Mouse (Mus musculus) heart, embryonic 16.5 days (tissue): ENCODE measurements at regions not wholly inside any gene's neighbourhood (a gene's known extent, or its start where the extent isn't known, plus 50 kb on each side); places are given as distances from the start of the nearest gene placed in this dataset.

Experiments used
- ATAC-seq: fragments of 200-750 bp; cut with Nextera tagmentation; replicated peaks from 2 replicates; pipeline ENCODE4 v1.8.0; 2017; ENCODE audit warnings: moderate number of reproducible peaks; ENCODE audit not compliant: insufficient read depth, low FRiP score; ENCODE audit errors: extremely low read depth
- H3K27ac ChIP-seq: fragments of 300-500 bp; sonication (generic); 2 replicates; pipeline ENCODE4 v1.5.1; 2014; ENCODE audit warnings: mild to moderate bottlenecking, low read length, control low read depth, moderate library complexity
- H3K27me3 ChIP-seq: fragments of 300-500 bp; sonication (generic); 2 replicates; pipeline ENCODE4 v1.6.1; 2014; ENCODE audit warnings: low read length, mixed read lengths; ENCODE audit not compliant: control insufficient read depth, insufficient read depth
- H3K36me3 ChIP-seq: fragments of 300-500 bp; sonication (generic); 2 replicates; pipeline ENCODE4 v1.6.1; 2014; ENCODE audit not compliant: control insufficient read depth, insufficient read depth
- H3K4me1 ChIP-seq: fragments of 300-500 bp; sonication (generic); 2 replicates; pipeline ENCODE4 v1.6.1; 2014; ENCODE audit warnings: low read length, mixed read lengths; ENCODE audit not compliant: control insufficient read depth, insufficient read depth
- H3K4me2 ChIP-seq: fragments of 300-500 bp; sonication (generic); 2 replicates; pipeline ENCODE4 v1.6.1; 2014; ENCODE audit warnings: low read depth, mild to moderate bottlenecking, control low read depth, low read length
- H3K4me3 ChIP-seq: fragments of 300-500 bp; sonication (generic); 2 replicates; pipeline ENCODE4 v1.5.1; 2014; ENCODE audit warnings: mild to moderate bottlenecking, control low read depth, low read length
- H3K9ac ChIP-seq: fragments of 300-500 bp; sonication (generic); 2 replicates; pipeline ENCODE4 v1.6.1; 2014; ENCODE audit warnings: low read length, control low read depth
- H3K9me3 ChIP-seq: fragments of 300-500 bp; sonication (generic); replicated peaks from 2 replicates; pipeline ENCODE4 v1.6.1; 2016; ENCODE audit warnings: low read length; ENCODE audit not compliant: control insufficient read depth
- WGBS: fragments of 180-500 bp; shearing (Covaris S2); extraction: QIAGEN DNeasy Blood & Tissue Kit; methylation state at CpG from one replicate; pipeline ENCODE4 v1.1.7; 2014; 5-methylcytosine and 5-hydroxymethylcytosine counted together

DNA sequence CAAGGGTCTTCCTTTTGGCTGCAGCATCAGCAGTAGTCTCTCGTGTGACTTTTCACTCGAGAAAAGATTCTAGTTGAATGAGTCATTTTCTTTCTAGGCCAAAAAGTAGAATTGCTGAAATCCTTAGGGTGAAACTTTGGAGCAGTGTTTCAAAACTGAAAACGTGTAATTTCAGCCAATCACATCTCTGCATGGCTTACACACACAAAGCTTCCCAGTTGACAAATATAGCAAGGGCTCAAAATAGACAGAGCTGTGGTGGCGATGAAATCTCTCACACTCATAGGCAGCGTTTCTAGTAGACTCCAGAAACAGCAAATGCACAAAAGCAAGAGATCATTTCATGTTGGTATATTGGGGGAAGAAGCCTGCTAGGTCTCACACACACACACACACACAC, 283.1 kb upstream of the Rsrc1 start:
- peak overlapping the region; percentile 5; the same call in 1 of the 2 replicates for H3K4me2 ChIP-seq
- WGBS, result 44% methylated on average over 5 of the region's 5 CpGs

DNA sequence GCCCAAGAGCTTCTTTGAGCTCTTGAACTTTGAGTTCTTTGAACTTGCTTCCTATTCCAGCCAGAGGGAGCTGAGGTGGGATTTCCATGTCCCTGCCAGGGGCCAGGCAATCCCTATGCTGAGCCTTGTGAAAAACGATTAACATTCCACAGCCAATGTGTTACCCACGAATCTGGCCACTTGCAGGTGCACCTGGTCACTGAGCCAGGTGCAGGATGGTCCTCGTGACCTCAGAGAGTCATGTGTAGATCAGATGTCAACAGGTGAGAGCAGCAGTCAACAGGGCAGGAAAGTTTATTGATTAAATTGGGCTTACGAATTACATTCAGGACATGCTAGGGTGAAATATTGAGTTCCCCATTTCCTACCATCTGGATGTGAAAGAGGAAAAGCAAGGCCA, 275.4 kb upstream of the Rsrc1 start:
- H3K9me3 ChIP-seq, result no peaks in the 10 kb centered on the region
- H3K4me3 ChIP-seq, result no peak overlapping the region
- ATAC-seq, result no peak
- WGBS, result 79% methylated on average over 4 of the region's 4 CpGs
- H3K36me3 ChIP-seq, result no peaks in the 10 kb centered on the region
- H3K4me2 ChIP-seq, result no peak overlapping the region
- H3K27me3 ChIP-seq, result no peaks in the 10 kb centered on the region
- no peaks in the 10 kb centered on the region for H3K4me1 ChIP-seq
- H3K9ac ChIP-seq, result no peak overlapping the region
- no peak overlapping the region for H3K27ac ChIP-seq

More for the DNA sequence above, 283.1 kb upstream of the Rsrc1 start:
- peaks cover 10% of the 10 kb centered on the region for H3K4me1 ChIP-seq
- no peak overlapping the region for H3K4me3 ChIP-seq
- H3K27ac ChIP-seq, result peak overlapping the region; percentile 45; the same call in 1 of the 2 replicates
- H3K9me3 ChIP-seq, result no peaks in the 10 kb centered on the region
- no peaks in the 10 kb centered on the region for H3K27me3 ChIP-seq
- 0 out of 2 replicates have a peak, but pooled peaks have one; percentile 55 for ATAC-seq
- no peak overlapping the region for H3K9ac ChIP-seq
- no peaks in the 10 kb centered on the region for H3K36me3 ChIP-seq

DNA sequence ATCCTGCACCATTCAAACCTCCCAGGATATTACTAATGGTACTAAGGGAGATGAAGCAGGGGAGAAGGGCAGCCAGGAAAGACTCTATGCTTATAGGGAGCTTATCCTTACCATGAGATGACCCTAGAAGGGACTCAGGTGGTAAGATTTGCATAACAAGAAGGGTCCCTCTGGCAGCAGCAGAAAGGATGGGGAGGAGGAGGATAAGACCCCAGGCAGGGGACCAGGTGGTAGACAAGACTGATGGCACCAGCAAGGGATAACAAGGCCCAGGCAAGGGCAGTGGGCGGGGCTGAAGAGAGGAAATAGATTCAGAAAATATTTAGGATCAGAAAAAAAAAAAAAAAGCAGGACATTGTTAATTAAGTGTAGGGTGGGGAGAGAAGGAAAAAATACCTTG, 245.7 kb upstream of the Rsrc1 start:
- 82% methylated on average over 1 of the region's 1 CpGs for WGBS
- ATAC-seq, result no peak
- Histone ChIP-seq H3K27me3 (no peaks in the 10 kb centered on the region), H3K4me2 (no peak overlapping the region), H3K4me1 (peaks cover 6% of the 10 kb centered on the region; the same call in 1 of the 2 replicates), H3K9ac (no peak overlapping the region), H3K27ac (no peak overlapping the region), H3K36me3 (no peaks in the 10 kb centered on the region), H3K4me3 (no peak overlapping the region), H3K9me3 (no peaks in the 10 kb centered on the region)

DNA sequence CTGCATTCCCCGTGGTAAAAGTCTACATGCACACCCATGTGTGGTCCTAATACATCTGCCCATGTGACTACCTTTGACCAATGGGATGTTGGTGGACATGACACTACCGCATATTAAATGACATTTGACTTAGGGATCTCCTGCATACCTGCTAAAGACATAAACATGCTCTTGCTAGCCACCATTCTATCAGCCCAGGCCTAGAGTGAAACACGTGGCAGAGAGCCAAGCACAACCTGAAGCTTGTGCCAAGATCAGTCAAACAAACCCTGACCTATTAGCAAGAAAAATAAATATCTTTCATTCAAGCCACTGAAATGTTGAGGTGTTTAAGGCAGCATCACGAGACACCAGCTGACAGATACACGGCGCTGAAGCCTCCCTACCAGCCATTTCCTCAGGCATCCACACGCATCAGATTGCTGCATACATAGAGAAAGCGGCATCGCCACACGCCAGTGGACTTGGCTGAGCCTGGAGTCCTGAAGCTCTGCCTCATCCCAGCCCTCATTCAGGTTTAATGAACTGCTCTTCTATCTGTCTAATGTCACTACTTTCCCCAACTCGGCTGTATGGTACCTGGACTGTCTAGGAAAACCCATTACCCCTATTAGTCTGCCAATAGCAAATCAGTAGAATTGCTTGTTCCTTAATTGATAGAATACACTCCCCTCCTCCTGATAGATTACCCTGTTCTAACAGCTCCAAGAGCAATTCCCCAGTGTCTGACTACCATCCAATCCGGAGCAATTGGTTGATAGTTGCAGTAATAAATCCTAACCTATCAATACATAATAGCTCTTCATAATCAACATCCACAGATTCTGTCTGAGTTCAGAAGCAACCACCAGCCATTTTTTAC, 242.8 kb upstream of the Rsrc1 start:
- 53% methylated on average over 12 of the region's 12 CpGs for WGBS
- Histone ChIP-seq H3K36me3 (no peaks in the 10 kb centered on the region), H3K27me3 (no peaks in the 10 kb centered on the region), H3K4me1 (peaks cover 6% of the 10 kb centered on the region; the same call in 1 of the 2 replicates), H3K27ac (no peak overlapping the region), H3K4me2 (no peak overlapping the region), H3K9me3 (no peaks in the 10 kb centered on the region), H3K9ac (no peak overlapping the region), H3K4me3 (no peak overlapping the region)
- peak; percentile 45; the same call in 1 of the 2 replicates for ATAC-seq

DNA sequence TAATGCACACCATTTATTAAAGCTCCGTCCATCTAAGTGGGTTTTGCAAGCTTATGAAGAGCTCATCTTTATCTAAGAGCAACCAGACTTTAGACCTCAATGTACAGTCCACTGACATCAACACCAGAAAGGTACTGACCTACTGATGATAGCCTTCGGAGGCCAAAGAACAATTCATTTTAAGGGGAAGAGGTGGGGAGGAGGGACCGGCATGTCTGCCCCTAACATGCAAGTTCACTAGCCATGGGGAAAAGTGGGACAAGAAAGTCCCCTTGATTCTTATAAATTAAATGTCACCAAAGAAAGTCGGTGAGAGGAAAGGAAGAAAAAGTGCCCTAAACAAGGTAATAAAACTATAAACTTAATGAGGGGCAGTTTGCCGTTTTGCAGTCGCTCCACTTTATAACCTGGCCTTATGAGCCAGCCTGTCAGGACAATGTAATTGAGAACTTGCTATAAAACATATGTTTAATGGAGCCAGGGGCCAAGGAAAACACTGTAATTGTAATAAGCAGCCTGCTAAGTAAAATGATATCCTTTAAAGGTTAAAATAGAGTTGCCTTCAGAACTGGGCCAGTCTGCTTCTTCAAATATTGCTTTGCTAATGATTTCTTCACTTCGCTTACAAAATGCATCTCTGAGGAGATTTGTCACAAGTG, 241.7 kb upstream of the Rsrc1 start:
- WGBS, result 63% methylated on average over 7 of the region's 7 CpGs

DNA sequence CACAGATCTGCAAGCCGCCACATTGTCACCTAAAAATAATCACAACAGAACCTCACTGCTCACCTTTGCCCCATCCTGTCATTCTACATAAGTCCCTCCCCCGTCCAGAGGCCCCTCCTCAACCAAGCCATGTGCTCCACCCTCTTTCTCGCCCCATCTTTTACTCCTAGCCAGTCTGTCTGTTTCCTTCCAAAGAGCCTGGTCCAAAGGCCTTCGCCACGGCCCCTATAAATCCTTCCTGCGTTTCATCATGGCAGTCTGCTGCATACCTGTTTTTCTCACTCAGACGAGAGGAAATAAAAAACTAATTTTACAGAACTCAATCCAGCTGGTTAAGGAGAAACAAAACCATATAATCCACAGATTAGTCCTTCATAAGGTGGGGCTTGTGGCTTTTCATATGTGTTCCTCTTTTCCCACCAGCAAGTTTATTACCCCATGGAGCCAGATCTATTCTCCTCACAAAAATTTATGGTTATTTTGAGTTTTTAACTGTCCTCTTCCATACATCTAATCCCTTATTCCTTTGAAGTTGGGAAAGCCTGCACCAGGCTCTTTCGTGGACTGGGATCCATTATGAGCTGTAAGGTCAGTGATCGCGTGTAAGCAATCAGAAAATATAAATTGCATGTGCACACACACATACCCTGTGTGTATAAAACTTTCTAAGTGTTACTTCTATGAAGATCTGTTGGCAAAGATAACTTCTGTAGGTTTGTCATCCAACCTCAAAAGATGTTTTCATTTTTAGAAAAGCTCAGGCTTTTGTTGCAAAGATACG, 236.9 kb upstream of the Rsrc1 start:
- H3K4me2 ChIP-seq, result no peak overlapping the region
- ATAC-seq, result no peak
- H3K27ac ChIP-seq, result no peak overlapping the region
- no peaks in the 10 kb centered on the region for H3K27me3 ChIP-seq
- H3K36me3 ChIP-seq, result no peaks in the 10 kb centered on the region
- 79% methylated on average over 11 of the region's 11 CpGs for WGBS
- no peak overlapping the region for H3K9ac ChIP-seq
- H3K4me3 ChIP-seq, result no peak overlapping the region
- H3K9me3 ChIP-seq, result no peaks in the 10 kb centered on the region
- H3K4me1 ChIP-seq, result no peaks in the 10 kb centered on the region

More for the DNA sequence above, 241.7 kb upstream of the Rsrc1 start:
- Histone ChIP-seq H3K27me3 (no peaks in the 10 kb centered on the region), H3K36me3 (no peaks in the 10 kb centered on the region), H3K4me2 (no peak overlapping the region), H3K9ac (no peak overlapping the region), H3K4me3 (no peak overlapping the region), H3K4me1 (peaks cover 6% of the 10 kb centered on the region; the same call in 1 of the 2 replicates), H3K27ac (no peak overlapping the region), H3K9me3 (no peaks in the 10 kb centered on the region)
- ATAC-seq, result no peak

DNA sequence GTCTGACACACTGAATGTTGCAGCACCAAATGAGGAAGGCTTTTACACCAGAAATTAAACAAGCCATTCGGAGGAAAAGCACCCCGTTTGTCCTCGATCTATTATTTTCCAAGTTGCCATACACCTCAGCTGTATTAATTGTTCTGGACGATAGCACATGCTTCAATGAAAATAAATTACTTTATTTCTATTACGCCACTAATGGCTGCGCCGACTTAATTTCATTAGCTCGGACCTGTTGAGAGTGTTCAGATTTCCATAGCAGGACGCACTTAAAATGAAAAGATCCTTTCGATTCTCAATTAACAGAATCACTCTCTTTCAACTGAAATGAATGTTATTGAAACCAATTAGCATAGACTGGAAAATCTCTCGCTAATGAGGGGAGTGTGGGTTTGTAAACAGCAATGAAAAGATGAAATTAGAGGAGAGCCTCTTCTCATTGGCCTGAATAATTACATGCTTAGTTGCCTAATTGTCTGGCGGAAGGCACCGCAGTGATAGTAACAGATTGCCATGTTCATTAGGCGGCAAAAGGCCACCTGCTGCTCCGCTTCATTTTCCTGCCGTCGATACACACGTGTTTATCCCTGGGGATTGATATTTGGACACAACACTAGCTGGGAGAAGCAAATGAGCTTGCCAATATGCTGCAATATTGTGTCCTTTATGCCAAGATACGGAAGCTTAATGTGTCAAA, 234.7 kb upstream of the Rsrc1 start:
- Histone ChIP-seq H3K9ac (no peak overlapping the region), H3K4me3 (no peak overlapping the region), H3K4me1 (no peaks in the 10 kb centered on the region), H3K4me2 (no peak overlapping the region), H3K27ac (no peak overlapping the region), H3K36me3 (no peaks in the 10 kb centered on the region), H3K9me3 (no peaks in the 10 kb centered on the region), H3K27me3 (no peaks in the 10 kb centered on the region)
- 87% methylated on average over 19 of the region's 19 CpGs for WGBS
- no peak for ATAC-seq

DNA sequence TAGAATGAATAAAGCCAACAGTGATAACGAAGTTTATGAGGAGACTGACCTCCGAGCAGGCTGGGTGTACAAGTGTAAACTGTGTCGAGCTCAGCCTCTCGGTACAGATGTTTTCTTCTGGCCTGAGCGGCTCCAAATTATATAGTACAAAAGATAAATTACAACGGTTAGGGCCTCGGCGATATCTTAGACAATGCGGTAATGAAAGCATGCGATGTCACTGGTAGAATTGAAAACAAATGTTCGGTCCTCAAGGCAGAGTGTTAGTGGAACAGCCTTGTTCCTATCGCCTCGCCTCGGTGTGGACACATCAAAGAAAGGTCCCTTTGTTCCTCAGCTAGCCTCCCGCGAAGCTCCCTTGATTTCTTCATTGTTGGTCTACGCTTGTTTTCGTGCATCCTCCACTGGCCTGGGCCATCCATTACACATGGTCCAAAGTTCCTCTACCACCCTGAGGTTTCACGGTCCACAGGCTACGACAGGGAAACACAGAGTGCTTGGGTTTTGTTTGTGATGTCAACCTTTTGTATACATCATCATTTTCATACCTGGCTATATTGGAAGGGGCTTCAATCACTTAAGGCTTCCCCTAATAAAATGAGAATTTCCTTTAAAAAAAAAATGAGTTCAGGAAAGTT, 234.0 kb upstream of the Rsrc1 start:
- H3K4me2 ChIP-seq, result no peak overlapping the region
- H3K4me1 ChIP-seq, result no peaks in the 10 kb centered on the region
- no peak overlapping the region for H3K27ac ChIP-seq
- no peaks in the 10 kb centered on the region for H3K9me3 ChIP-seq
- WGBS, result 85% methylated on average over 20 of the region's 20 CpGs
- no peak overlapping the region for H3K4me3 ChIP-seq
- no peaks in the 10 kb centered on the region for H3K27me3 ChIP-seq
- H3K9ac ChIP-seq, result no peak overlapping the region
- no peaks in the 10 kb centered on the region for H3K36me3 ChIP-seq
- ATAC-seq, result no peak
